Mouse (Mus musculus) gastrocnemius, adult 8-10 months (tissue): ENCODE results near the gene Il1r2. TPM values are rescaled to one million over a fixed set of nuclear protein-coding genes. Genes with fewer than 3 reads are reported as not detected.

Source experiments
- DNase-seq, 2 experiments: peaks; one replicate each; pipeline ENCODE4 v3.0.0; 2022; ENCODE audit warnings: low spot score in 2 of 2
- total RNA-seq, 4 experiments: library from RNA; stranded (reverse); gene quantifications; 2 replicates each; pipeline ENCODE4 v1.2.4; 2022

Il1r2 gene
- total RNA-seq, 4 experiments from 2014 or later = 0.47 to 0.91 TPM; not detected in 2

DNA sequence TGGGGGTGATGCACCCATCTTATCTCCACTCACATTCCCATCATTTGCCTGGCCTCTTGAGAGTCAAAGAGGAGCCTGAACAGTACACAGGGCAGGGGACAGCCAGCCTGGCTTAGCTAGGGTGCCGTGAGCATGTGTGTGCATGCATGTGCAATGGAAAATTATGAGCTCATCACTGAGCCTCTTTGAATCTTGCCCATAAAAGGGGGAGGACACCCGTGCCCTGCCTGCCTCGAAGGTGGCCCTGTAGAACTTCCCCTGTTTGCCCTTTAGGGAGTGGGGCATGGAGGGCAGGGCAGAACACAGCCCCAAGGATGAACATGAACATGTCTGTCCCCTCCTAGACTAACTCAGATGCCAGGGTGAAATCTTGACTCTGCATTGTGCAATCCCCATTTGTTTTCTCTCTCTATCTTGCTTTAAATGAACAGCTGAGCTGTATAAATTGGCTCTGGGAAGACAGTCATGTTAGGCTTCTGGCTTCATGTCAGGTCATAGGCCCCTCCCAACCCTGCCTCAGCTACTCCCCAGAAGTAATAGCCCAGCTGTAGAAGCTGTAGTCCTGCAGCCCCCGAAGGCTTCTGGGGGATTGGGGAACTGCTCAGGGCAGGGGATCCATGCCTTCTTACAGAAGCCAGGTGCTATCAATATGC, 14.6 kb upstream of the Il1r2 start:
- DNase-seq = peak in 1 of 2 experiments; percentile 9

DNA sequence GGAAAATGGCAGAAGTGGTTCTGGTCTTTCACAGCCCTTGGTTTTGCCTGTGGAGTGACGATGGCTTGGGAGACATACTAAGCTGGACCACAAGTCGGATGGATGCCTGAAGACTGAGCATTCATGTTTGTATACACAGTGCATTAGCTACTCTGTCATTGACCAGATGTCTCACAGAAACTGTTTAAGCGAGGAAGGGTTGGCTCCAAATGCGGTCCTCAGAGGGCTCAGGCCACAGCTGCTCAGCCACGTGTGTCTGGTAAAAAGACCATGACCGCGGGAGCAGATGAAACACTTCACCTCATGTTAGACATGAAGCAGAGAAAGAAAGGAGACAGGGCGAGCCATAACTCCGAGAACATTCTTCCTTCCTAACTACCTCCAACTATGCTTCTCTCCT, 12.5 kb upstream of the Il1r2 start:
- DNase-seq = no peak

DNA sequence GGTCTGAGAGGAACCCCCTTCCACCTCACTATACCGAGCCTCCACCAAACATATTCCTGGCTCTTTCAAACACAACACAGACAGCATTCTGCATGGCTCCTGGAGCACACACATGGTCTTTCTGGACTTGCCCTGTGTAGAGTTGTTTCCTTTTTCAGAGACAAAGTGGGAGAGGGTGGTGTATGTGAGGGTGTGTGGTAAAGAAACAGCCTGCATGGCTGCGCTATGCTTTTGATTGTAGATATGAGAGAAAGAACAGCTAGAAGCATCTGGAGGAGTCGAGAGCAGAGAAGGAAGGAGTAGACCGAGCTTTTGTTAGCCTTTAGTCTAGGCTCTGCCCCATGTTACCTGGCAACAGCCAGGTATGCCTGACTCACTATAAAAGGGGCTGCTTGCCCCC, 10.5 kb upstream of the Il1r2 start:
- DNase-seq = no peak

DNA sequence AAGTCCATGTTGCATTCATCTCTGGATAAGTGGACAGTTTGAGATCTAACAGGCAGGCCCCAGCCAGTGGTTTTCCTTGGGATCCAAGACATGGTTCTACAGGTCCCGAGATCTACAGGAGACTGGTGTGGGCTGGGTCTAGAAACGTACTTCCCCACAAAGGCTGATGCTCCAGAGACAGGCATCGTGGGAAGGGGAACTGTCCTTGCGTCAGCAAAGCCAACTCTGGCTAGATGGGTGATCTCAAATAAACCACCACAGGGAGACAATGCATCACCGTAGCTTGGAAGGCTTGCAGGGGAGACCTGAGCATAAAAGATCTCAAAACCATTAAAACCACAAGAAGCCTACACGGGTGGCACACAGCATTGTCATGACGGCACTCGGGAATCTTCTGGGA, 9.4 kb upstream of the Il1r2 start:
- no peak for DNase-seq

DNA sequence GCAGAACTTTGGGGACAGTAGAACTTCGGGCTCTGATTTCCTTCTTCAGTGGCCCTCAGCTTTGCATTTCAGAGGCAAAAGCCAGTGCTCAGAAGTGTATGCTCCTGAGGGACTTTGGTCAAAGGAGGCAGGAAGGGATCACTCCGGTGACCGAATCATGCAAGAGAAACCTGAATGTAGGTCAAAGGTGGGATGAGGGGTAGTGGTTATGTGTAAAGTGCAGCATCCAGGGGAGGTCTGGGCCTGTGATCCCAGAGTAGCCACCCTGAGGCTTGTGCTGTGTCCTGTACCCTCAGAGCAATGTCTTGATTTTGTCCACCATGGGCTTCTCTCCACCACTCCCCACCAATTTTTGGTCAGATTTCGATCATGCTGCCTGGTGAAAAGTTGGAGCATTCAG, 1.3 kb upstream of the Il1r2 start:
- no peak for DNase-seq

DNA sequence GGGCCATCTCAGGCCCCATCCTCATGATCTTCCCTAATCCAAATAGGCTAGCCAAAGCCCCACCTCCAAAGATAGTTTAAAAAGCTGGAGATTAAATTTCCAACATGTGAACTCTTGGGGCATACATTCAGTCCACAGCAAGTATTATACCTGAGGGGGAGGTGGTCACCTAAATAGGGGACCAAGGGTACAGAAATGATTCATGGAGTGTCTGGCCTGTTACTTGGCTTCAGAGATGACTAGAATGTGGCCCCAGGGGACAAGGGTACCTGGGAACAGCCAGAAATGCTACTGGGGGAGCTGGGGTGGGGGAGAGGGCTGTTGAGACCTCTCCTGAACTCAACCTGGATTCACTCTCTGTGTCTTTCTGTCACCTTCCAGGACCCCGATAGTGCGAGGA, 3.4 kb downstream of the Il1r2 start:
- no peak for DNase-seq

DNA sequence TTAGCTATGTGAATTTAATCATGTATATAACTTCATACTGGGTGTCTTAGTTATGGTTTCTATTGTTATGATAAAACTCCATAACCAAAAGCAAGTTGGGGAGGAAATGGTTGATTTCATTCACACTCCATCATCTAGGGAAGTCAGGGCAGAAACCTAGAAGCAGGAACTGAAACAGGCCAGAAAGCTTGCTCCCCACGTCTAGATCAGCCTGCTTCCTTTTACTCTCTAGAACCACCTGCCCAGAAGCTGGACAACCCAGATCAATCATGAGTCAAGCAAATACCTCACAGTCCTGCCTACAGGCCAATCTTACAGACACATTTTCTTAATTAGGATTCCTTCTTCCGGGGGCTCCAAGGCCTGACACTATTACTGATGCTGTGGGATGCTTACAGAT, 7.2 kb downstream of the Il1r2 start:
- DNase-seq = no peak

DNA sequence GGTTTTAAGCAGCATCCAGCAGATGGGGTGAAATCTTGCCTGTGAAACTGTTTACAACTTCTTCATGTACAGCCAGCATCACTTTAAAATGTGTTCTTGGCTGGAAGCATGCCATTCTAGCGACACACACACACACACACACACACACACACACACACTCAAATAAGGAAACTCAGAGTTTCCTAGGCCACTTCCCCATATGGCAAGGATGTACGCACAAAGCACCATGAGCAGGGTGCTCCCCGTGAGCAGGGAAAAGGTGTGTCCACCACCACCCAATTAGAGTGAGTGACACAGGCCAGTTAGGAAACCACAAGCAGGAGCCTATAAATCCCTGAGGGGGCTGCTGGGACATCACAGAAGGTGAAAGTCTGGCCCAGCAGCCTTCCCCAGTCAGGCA, 10.5 kb downstream of the Il1r2 start:
- DNase-seq = no peak

DNA sequence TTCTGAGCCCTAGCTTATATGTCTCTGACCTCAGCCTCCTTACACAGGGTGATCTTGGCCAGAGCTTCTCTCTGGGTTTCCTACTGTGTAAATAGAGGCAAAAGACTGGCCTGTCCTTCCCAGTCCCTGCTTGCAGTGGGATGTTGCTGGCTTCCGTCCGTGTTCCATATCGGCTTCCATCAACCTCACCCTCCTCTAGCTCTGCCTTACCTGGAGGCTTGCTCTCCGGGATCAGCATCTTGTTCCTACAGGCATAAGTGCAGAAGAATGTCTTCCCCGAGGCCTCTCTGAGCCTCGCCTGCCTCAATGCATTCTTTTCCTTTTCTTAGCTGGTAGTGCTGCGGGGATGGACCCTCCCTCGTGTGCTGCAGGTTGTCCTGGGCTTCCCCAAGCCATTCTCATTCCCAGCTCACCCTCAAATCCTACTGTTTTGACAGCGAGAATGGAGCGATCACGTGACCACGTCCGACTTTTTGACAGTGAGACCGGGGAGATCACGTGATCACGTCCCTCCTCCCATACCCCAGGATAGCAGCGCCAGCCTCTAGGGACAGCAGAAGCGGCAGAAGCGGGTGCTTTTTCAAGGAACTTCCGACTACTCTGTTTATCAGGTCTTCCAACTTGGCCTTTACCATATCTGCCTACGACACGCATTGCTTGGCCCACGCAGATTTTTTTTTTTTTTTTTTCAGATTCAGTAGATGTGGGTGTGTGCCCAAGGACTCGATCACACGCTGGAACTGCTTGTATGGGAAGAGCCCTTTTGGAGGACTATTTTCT, 11.7 kb downstream of the Il1r2 start:
- DNase-seq = peak; percentile 60 to 61

DNA sequence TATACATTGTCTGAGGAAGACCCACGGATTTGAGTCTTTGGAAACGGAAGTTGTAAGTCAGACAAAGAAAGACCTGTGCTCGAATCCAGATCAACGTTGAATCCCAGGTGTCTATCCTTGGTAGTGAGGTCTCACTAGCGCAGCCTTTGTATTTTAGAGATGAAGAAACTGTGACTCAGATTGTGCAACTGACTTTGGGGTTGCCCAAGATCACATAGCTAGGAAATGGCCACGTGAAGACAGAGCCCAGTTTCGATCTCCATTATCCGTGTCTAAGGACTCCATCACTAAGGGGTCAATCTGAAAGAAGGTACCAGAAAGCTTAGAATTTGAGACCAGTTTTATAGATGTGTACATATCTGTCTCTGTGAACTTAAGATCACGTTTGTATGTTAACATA, 17.3 kb downstream of the Il1r2 start:
- no peak for DNase-seq

DNA sequence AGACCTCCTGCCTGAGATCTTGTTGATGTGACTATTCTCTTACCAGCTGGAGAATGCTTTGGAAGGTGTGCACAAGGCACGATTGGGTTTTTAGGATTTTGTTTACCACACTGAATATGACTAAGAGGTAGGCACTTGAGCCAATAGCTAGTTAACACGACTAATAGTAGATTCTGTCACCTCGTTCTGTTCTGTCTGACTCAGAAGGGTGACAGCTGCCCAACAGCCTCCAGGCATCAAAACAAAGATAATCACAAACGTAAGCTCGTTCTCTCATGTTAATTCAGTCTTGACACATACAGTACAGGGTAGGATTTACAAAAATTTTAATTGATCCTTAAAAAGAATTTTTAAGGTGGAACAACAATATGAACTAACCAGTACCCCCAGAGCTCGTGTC, 18.7 kb downstream of the Il1r2 start:
- no peak for DNase-seq

DNA sequence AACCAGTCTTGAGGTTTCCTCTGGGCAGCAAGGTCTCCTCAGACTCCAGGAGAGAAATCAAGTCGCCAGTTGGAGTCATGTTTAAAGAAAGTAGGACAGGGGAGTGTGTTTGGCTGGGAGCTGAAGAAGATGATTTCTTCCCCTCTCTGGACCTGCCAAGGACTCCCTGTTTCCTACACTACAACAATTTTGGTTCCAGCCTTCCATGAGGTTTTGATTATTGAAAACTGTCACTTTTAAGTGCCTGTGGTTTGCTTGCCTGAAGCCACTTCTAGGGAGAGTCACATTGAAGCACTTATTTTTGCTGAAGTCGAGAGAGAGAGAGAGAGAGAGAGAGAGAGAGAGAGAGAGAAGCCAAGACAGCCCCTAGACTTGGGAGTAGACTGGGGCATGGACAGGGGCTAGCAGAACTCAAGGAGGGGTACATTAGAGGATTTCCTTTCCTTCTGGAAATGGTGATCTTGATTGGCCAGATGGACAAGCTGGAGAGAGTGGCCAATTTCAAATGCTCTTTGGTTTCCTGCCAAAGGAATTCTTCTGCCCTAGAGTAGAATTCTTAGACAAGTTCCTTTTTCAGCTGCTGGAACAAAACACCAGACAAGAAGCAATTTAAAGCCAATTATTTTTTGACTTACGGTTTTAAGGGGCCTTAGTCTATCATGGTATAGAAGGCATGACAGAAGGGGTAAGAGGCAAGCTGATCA, 20.9 kb downstream of the Il1r2 start:
- DNase-seq = no peak

DNA sequence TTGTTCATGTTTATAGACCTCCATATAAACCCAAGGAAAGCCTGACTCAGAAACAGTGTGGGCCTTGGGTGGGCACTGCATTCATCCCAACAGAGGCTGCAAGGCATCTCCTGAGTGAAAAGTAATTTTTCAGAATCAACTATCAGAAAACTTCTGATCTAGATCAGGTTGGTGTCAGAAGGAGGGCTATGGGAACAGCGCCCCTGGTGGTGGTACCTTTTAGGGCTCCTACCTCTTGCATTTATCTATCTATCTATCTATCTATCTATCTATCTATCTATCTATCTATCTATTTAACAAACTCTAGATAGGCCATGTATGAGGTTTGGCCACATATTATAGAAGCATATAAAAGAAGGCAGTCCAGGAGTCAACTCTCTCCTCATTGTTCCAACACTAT, 21.7 kb downstream of the Il1r2 start:
- DNase-seq = no peak

DNA sequence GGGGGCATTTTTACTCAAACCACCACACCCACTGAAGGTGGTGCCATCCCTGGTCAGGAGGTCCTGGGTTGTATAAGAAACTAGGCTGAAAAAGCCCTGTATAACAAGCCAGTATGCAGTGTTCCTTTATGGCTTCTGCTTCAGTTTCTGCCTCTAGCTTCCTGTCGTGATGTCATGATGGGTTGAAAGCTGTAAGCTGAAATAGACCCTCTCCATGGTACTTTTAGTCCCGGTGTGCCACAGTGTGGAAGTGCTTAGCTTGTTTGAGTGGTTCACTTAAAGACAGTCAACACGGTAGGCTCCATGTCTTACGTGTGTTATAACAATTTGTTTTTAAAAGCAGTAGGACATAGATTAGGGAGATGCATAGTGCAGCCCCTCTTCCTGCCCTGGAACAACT, 32.4 kb downstream of the Il1r2 start:
- DNase-seq = no peak

DNA sequence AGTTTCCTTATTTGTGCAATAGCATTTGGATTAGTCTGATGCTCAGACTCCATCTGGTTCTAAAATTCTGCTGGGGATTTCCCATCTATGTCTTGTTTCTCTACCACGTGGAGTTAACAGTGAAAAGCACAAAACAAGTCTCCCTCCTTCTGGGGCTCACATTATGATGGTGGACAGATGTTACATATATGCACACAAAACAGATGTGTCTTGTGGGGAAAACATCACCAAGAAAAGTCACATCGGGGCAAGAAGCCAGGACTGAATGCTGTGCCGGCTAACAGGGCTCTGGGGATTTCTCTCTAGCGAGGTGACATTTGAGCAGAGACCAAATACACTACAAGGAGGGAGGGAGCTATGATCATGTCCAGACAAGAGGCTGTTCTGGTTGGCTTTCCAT, 32.8 kb downstream of the Il1r2 start:
- DNase-seq = no peak

DNA sequence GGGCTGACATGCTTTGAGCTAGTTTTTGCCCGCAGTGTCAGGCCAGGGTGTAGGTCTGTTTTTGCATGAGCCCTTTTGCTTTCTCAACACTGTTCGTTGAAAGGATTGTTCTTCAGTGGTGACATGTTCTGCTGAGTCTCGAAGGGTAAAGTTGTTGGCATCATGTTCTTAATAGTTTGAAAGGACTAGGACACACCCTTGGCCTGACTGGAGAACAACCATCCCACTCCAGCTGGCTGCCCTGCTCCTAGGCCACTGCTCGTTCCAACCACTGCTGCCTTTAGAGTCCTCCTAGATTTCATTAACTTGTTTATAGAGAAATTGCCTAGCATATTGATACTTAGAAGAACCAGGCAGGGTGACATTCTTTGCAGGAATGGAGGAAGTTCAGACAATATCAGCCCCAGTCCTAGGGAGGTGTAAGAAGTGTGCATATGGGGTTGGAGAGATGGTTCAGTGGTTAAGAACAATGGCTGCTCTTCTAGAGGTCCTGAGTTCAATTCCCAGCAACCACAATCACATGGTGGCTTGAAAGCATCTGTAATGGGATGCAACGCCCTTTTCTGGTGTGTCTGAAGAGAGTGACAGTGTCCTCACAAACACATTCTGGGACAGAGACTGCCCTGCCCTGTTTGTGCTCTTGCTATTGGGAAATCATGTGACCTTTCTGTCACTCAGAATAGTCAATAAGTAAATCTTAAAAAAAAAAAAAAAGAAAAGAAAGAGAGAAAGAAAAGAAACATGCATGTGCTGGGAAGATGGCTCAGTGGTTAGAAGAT, 34.3 kb downstream of the Il1r2 start:
- peak in 1 of 2 experiments; percentile 20 for DNase-seq

DNA sequence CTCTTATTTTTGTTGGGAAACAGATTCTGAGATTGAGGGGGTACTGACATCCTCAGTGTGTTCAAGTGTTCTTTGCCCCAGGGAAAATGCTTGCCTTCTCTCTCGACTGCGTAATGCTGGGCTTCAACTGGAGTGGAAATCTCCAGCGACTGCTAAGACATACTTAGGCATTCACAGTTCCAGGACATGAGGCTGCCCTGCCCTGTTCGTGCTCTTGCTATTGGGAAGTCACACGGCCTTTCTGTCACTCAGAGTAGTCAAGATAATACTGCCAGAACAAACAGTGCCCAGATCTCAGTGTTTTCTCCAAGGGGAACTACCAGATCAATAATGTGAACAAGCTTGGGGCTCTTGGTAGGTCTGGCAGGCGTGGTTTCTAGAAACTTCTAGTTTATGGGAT, 35.9 kb downstream of the Il1r2 start:
- DNase-seq = no peak

DNA sequence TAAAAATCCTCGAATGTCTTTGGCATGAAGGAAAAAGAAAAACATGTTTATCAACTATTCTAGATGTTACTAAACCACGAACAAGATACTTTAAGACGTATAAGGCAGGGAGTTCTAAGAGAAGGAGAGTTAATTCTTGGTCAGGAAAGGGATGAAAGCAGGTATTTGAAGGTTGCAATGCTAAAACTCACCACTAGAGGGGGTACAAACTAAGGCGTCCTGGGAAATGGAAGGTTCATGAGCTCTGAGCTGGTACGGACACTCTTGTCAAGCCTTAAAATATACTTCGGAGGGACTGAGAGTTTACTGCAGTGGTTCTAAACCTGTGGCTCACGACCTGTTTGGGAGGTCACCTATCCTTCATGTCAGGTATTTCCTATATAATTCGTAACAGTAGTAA, 41.4 kb downstream of the Il1r2 start:
- DNase-seq = no peak

DNA sequence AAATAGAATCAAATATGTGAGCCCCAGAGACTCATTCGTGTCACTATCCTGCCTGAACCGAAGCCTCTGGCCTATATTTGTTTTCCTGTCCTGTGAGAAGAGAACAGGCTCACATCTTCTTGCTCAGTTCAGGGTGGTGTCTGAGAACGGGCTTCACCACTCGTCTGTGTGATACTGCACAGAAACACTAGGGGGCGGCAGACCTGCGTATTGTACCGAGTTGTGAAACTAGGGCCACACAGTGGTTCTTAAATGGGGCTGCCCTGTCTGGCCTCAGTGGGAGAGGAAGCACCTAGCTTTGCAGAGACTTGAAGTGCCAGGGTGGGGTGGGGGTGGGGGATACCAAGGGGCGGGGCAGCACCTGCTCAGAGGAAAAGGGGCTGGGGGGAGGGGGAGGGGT, 42.5 kb downstream of the Il1r2 start:
- peak; percentile 67 for DNase-seq

DNA sequence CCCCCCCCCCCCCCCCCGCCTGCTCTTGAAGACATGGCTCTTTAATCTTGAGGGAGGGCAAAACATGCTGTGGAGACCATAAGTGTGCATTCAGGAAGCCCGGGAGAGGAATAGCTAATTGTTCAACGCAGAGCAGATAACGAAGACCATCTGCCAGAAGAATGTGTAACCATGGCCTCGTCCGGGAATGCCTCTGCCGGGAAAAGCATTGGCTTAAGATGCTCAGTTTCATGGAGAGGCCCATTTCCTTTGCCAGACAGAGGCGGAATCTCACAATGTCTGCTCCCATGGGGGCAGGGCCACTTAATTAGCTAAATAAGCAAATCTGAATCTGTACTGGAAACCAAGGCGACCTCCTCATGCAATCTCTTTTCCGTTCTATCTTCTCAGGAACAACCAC, 43.7 kb downstream of the Il1r2 start:
- DNase-seq = peak in 1 of 2 experiments; percentile 22

DNA sequence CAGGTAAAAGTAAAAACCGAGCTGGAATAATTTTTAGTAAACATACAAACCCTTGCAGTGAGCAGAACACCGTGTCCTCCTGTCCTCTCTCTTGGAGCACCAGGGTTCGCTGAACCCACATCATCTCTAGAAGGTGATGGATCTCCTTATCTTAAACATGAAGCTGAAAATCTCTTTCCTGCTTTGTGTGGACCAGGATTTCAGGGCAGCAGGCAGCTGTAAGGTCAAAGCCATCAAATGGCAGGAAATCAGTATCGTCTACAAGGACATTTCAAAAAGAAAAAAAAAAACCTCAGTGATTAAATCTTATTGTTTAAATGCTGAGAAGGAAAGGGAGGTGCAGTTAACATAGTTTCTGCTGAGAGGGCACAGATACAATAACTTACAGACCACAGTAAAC, 50.4 kb downstream of the Il1r2 start:
- DNase-seq = no peak

DNA sequence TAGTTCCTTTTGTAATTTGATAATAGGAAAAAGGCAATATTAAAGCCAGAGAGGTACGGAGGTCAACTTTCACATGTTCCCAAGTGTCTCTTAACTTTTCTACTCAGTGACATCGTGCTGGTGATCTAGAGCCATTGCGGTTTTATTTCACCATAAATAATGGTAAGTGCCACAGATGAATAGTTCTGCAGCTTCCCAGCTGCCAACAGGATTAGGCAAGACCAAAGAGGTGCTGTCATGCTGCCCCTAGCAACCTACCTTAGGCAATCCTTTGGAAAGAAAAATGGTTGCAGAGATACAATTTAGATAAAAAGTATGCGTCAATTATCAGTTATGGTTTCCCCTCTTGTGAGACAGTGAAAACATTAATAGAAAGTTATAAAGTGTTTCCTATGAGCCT, 54.6 kb downstream of the Il1r2 start:
- no peak for DNase-seq
